Mouse (Mus musculus) spleen, adult 2 months (tissue): ENCODE results near the gene Hyls1.

Experiments
- CTCF ChIP-seq: fragments of 200-500 bp; IDR thresholded peaks from 2 replicates; pipeline ENCODE4 v1.5.1; 2011; ENCODE audit warnings: mild to moderate bottlenecking, inconsistent platforms; ENCODE audit not compliant: insufficient read depth, insufficient read length, insufficient replicate concordance; ENCODE audit errors: extremely low read depth
- POLR2A ChIP-seq: fragments of 200-500 bp; IDR thresholded peaks from 2 replicates; pipeline ENCODE4 v1.6.1; 2011; ENCODE audit warnings: low read depth, low read length, inconsistent platforms

- no peak for TF ChIP-seq CTCF
- no peak for TF ChIP-seq POLR2A
These were observed 46.7 kb downstream of the Hyls1 start for GRCm38 (mm10) chr9:35523541-35523940.
